Mouse (Mus musculus) ovary, postnatal 14 days (tissue): ENCODE results near the gene Rfx7.
"Not testable (repeated sequence)": the region's sequence is repeated elsewhere in the genome, so short reads cannot be mapped to it uniquely, and the experiment has no call there.

Source experiments
- DNase-seq: peaks from one replicate; pipeline ENCODE4 v3.0.0; 2022; ENCODE audit warnings: low spot score

The Rfx7 gene

DNA sequence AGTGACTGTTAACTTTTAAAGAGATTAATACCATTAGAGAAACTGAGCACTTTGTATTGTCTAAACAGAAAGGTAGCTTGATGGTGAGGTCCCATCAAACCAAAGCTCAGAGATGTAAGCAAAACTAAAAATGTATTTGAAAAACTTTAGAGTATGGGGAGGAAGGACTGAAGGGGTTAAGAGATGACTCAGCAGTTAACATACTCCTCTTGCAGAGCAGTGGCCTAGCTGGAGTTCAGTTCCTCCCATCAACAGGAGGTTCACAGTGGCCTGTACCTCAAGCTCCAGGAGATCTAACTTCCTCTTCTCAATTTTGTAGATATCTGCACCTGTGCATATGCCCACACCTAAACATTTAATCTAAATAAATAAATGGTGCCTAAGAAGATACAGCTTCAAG, 11.6 kb downstream of the Rfx7 start:
- no peak for DNase-seq

DNA sequence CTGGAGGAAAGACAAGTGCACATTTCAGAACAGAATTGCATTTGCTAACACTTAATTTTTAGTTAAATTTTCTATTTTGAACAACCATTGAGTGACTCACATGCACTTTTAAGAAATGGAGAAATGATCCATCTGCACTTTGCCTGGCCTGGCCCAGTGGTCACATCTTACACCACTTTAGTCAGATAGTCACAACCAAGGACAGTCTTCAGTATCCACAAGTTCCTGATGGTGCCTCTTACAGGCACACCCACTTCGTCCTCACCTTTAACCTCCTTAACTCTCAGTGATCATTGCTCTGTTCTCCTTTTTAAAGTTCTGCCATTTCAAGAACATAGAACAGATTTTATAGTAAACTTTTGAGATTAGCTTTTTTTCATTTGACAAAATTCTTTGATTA, 26.7 kb downstream of the Rfx7 start:
- no peak for DNase-seq

DNA sequence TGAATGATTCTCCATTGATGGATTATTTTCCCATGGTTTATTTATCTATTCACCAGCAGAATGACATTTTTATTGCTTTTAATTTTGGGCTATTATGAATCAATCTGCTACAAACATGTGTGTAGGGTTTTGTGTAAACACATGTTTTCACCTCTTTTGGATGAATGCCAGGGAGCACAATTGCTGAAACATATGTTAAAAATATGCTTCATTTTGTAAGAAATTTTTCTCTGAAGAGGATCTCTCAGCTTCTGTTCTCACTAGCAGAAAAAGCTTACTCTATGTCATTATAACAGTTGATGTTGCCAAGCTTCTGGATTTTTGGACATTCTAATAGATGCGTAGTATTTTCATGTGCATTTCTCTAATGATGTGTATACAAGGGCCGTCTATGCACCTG, 28.3 kb downstream of the Rfx7 start:
- no peak for DNase-seq

DNA sequence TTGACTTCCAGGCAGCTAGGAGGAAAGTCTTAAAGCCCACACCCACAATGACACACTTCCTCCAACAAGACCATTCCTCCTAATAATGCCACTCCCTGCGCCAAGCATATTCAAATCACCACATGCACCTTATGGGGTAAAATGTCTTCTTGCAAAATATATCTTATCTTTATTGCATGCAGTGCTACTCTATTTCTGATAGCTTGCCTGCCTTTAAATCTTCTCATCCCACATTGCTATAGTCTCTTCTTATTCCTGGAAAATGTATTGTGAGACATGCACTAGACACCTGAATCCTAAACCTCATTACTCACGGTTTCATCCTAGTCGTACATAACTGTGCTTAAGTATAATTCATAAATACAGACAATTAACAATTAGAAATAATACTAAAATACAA, 31.2 kb downstream of the Rfx7 start:
- DNase-seq = no peak

DNA sequence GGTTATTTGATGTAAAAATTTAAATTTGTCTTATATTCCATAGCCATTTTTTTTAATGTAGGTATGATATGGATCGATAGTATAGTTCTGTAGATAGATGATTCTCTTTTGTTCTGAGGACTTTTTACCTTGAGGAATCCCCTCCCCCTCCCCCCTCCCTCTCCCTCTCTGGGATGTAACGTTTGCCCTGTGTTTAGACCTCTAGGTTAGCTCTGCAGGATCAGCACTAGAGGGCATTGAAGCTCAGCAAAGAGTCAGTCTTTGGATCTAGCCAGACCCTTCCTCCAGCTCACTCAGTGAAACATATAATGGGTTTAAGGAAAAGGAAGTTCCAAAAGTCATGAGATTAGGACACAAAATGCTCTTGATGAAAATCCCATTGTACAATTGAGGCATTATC, 35.1 kb downstream of the Rfx7 start:
- no peak for DNase-seq

DNA sequence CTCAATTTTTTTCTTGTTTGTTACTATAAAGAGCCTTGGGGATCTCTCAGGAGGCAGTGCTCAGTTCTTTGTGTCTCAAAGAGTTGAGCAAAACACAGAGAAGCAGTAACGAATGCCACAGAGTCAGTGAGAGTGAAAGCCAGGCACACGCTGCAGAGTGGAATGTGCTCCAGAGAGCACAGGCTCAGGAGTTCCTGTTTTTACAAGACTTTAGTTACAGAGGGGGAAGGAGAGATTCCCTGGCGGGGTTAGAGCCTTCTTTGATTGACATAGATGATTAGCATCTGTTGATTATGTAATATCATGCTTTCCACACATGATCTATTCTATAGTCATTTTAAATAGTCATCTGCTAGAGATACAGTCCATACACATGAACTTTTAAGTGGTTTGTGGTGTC, 48.2 kb downstream of the Rfx7 start:
- DNase-seq = no peak

DNA sequence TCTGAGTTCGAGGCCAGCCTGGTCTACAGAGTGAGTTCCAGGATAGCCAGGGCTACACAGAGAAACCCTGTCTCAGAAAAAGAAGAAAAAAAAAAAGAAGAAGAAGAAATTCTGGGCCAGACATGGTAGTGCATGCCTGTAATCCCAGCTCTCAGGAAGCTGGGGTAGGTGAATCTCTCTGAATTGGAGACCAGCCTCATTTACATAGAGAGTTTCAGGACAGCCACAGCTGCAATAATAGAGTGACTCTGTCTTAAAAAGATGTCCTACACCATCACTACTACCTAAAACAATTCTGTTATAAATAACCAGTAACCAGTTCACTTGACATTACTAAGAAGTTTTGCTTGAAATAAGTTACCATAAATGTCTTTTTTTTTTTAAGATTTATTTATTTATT, 58.8 kb downstream of the Rfx7 start:
- no peak for DNase-seq

DNA sequence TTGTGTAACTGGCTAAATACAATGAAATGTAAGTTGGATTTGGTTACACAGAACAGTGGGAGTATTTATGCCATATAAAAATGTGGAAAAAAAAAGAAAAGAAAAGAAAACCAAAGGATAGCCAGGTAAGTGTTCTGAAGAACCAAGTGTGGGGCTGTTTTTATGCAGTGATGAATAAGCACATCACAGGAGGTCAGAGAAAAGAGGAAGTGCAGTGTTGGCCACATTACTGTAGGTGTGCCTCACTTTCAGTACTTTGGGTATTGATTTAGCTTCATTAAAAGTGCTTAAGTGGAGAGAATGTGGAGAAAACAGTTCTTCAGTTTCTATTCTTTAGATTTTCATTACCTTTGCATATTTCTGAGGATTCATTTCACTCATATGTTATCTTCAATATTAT, 60.0 kb downstream of the Rfx7 start:
- DNase-seq = no peak

DNA sequence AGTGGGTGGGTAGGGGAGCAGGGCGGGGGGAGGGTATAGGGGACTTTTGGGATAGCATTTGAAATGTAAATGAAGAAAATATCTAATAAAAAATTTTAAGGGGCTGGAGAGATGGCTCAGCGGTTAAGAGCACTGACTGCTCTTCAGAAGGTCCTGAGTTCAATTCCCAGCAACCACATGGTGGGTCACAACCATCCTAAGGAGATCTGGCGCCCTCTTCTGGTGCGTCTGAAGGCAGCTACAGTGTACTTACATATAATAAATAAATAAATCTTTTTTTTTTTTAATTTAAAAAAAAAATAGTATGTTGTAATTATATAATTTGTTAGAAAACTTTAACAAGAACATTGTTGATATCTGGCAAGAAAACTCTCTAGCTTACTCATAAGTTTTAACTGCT, 62.6 kb downstream of the Rfx7 start:
- not testable (repeated sequence) for DNase-seq

DNA sequence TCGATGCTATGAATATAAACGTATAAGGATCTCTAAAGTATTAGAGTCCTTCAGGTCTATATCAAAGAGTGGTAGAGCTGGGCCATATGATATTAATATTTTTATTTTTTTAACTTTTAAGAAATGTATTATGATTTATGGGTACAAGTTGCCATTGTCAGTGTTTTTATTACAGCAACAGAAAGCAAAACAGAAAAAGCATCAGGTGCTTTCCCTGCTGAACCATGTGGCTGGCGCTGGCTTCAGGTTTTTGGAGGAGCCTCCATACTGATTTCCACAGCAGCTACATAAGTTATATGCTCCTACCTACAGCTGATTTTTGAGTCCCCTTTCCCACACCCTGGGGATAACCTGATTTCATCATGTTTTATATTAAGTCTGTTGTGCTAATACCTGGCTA, 68.1 kb downstream of the Rfx7 start:
- DNase-seq = no peak

DNA sequence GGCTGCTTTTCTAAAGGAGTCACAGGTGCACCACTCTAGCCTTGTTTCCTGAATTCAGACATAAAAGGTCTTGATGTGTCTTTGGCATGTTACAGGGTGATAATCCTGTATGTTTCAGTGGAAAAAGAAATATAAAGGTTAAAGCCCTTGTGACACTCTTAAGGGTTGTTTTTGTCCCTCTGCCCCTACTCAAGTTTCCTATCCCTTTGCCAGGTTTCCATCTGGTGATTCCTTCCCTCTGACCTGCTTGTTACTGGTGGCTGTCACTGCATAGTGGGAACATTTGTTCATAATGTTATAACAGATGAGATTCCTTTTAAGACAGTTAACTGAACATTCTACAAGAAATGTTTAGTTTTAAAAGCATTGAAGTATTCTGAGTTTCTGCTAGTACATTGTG, 77.7 kb downstream of the Rfx7 start:
- no peak for DNase-seq

DNA sequence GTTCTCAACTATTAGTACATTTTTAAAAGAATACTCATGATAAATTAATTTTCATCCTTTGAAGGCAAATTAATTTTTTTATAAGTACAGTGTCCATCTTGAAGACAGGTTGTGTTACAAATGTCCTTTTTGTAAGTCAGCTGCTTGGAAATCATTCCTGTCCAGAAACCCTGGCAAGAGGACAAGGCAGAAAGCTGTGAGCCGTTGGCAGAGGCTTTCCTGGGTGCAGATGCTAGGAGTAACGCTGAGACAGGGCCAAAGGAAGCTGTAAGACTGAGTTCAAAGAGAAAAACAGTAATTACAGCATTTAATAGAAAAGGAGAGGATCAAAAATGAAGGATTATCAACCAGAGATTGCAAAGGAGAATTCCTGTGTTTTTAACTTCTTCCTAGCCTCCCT, 81.8 kb downstream of the Rfx7 start:
- DNase-seq = no peak

DNA sequence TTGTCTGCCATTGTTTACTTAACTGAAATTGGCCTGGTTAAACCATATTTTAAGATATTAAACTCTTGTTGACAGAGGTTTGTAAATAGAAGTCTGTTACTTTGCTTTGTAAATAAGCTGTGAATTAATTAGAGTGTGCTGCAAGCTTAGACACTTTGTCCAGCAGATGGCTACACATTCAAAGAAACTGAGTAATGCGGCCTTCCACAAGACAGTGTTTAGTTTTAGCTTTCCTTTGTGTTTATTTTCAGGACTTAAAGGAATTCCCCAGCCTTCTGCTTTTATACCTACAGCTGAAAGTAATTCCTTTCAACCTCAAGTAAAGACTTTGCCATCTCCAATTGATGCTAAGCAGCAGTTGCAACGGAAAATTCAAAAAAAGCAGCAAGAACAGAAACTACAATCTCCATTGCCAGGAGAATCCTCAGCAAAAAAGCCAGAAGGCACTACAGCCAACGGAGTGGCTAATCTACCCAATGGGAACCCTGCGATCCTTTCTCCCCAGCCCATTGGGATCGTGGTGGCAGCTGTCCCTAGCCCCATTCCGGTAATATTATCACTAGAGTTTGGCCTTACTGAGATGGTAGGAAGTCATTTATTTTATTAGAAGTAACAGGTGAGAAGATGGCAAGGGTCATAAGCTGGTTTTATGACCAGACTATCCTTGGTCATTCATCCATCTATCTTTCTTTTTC, 82.9 kb downstream of the Rfx7 start:
- no peak for DNase-seq

DNA sequence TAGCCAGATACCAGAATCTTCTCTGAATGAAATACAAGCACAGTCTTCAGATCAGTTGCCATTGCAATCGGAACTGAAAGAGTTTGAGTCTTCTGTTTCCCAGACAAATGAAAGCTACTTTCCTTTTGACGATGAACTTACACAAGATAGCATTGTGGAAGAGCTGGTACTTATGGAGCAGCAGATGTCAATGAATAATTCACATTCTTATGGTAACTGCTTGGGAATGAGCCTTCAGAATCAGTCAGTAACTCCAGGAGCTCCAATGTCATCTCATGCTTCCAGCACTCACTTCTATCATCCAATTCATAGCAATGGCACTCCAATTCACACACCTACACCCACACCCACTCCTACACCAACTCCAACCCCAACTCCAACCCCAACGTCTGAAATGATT, 86.0 kb downstream of the Rfx7 start:
- no peak for DNase-seq

DNA sequence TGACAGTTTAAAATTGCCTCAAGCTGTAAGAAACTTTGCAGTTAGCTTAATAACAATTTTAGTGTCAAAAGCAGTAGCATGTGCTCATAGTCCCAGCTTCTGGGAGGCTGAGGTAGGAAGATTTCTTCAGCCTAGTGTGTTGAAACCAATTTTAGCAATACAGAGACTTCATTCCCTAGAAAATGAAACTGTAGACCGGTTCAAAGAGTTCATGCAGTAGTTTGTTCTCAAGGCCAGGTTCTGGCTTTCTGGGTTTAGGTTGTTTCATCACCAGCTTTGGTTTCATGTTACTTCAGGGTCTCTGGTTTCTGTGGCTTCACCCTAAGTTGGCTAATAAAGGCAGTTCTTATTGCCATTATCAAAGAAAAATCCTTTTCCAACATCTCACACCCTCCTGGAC, 91.6 kb downstream of the Rfx7 start:
- DNase-seq = no peak

DNA sequence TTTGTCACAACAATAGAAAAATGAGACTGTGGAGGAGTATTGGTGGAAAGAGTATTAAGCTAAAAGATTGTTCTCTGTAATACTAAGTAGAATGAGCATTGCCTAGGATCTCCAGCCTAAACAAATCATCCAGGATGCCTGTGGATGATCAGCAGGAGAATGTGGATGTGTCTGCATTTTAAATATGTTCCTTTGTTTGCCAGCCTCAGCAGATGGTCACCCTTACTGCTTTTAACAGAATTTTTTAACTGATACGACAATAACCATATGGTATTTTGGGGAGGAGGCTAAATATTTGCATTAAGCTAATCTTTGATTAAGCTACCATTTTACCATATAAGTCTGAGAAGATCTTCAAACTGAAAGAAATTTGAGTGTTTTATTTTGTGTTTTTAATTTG, 95.6 kb downstream of the Rfx7 start:
- no peak for DNase-seq

DNA sequence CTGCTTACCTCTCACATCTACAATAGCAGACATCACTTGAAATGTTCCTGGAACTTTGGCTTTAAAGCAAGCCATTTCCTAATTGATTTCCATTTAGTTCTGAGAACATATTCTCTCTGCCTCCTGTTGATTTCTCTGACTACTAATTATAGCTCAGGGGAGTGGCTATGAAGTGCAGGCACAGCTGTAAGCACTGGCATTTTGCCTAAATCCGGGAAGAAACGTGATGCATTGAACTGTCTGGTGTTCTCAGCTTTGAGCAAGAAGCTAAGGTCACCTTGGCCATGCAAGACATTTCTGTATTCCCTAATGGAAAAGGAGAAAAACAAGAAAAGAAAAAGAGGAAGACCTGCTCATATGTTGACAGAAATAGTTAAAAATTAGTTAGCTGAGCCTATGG, 96.6 kb downstream of the Rfx7 start:
- DNase-seq = peak; percentile 33

DNA sequence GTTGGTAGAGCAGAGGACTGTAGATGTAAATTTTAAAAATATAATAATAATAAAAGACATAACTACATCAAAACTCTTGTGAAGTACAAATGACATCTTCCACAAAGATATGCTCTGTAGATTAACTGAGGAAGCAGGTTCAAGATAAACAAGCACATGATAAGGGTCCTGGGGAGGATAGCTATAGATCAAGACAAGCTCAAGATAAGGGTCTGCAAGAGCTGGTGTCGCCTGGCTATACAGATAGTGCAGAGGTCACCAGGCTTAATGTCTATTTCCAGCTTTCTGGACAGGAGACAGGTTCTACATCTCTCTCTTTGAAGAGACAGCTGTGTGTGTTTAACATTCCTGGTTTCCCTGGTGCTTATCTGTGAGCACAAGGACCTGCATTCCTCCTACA, 100.2 kb downstream of the Rfx7 start:
- DNase-seq = no peak

DNA sequence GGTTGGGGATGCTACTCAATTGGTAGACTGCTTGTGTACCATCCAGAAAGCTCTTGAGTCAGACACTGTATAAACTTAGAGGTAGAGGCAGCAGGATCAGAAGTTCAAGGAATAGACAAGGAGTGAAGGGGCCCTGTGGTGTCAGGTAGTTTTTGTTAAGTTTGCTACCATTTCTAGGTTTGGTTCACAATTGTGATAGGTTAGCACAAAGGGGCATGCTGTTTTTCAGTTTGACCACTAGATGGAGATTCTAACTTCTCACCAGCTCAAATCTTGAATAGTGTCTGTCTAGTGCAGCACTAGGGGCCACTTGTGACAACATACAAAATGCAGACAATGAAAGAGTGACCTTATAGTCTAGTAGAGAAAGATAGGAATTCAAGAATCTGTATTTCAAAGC, 103.1 kb downstream of the Rfx7 start:
- DNase-seq = no peak

DNA sequence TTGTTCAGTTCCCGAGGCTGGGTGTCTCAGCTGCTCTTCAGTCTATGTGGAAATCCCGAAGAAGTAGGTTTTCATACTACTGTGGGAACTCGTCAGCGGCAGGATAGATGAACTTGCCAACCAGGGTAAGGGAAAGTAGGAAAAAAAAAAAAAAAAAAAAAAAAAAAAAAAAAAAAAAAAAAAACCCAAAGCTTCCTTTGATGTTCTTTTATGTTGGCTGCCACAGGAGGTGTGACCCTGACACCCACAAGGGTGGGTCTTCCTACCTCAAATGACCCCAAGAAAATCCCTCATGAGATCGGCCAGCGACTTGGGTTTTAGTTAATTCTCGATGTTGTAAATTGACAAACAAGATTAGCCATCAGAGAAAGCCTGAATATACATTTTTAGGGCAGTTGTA, 104.5 kb downstream of the Rfx7 start:
- no peak for DNase-seq

DNA sequence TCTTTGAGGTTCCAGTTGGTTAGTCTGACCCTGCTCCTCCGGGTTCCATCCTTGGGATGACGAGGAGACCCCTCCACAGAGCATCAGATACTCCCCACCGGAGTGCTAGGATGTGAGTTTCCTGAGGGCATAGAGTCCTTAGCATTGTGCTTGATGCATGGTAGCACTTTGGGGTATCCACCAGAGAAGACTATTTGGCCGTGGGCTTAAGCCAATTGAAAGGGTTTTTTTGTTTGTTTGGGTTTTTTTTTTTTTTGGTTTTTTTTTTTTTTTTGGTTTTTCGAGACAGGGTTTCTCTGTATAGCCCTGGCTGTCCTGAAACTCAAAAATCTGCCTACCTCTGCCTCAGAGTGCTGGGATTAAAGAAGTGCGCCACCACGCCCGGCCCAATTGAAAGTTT, 105.2 kb downstream of the Rfx7 start:
- DNase-seq = no peak

DNA sequence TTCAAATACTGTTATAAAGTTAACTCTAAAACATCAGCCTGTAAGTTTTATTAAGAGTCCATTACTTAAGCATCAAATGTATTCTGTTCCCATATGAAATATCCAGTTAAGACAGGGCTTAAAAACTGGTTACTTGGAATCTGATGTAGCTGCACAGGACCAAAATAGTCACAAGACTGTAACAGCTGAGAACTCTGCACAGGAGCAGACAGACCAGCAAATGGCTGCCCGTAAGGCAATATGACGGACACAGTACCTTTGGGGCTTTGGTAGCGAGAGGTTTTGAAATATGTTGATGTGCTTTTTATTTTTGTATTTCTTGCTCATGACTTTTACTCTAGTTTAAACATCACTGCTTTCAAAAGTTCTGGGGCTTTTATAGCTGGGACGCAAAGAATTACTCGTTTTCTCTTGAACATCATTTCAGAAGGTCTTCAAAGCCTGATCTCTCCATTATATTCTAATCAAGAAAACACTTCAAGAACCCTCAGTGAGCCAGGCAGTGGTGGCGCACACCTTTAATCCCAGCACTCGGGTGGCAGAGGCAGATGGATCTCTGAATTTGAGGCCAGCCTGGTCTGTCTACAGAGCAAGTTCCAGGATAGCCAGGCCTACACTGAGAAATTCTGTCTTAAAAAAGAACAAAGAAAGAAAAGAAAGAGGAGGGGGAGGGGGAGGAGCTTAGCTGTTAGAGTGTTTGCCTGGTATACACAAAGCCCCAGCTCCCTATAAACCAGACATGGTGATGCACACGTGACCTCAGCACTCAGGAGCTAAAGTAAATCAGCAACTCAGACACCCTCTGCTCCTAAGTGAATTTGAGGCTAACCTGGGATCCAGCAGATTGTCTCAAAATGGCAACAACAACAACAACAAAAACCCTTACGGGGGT, 107.2 kb downstream of the Rfx7 start:
- no peak for DNase-seq

DNA sequence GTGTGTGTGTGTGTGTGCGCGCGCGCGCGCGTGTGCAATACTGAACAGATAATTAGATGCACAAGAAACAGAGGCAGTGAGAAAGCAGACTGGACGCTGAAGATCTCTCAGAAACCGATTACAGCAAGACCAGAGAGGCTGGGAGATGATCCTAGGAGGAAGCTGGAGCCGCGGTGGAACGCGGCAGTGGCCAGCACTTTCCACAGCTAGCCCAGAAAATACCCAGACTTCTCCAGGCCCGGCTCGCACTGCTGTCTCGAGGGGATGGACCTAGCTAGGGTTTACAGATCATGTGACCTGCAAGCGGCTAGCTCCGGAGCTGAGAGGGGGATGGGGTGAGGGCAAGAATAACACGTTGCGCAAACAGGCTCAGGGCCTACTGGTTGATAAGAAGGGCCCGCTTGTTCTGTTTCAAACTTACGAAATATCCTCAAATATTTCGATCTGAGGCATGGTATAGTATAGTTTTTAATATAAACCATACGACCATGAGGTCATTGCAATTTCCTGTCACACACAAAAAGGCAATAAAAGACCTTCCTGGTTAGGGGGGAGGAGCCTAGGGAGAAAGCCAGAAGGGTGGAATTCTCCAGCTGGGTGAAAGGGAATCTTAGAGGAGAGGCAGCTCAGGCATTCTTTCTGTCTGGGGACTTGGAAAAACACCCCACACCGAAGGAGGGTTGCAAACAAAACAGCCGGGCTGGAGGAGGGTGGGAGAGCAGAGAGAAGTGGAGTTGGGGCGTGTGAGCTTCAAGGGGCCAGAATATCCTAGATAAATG, 108.0 kb downstream of the Rfx7 start:
- peak; percentile 69 for DNase-seq
